Mouse (Mus musculus): ENCODE results near the gene Cand2. TPM values are rescaled to one million over a fixed set of nuclear protein-coding genes. Genes with fewer than 3 reads are reported as not detected.

The Cand2 gene
- total RNA-seq, 2 experiments from 2014 or later: 0.17 TPM; not detected in 1

Other genes with a start within 250 kb of the Cand2 start
- 1.0 and 2.9 TPM in 2 replicates for gene Tsen2, start 229.9 kb upstream of the Cand2 start, total RNA-seq (2015; ENCODE audit: low replicate concordance)
- 1.3 and 4.0 TPM in 2 replicates for gene Tsen2, start 229.9 kb upstream of the Cand2 start, total RNA-seq (2017; ENCODE audit: low replicate concordance)
- gene Mkrn2os, start 182.0 kb upstream of the Cand2 start, total RNA-seq (2015; ENCODE audit: low replicate concordance): not detected in 2 replicates
- not detected in 2 replicates for gene Mkrn2os, start 182.0 kb upstream of the Cand2 start, total RNA-seq (2017; ENCODE audit: low replicate concordance)
- 0.58 and 0.84 TPM in 2 replicates for gene Mkrn2, start 172.6 kb upstream of the Cand2 start, total RNA-seq (2015; ENCODE audit: low replicate concordance)
- gene Mkrn2, start 172.6 kb upstream of the Cand2 start, total RNA-seq (2017; ENCODE audit: low replicate concordance): 0.84 and 6.6 TPM in 2 replicates
- gene Raf1, start 97.9 kb upstream of the Cand2 start, total RNA-seq (2015; ENCODE audit: low replicate concordance): 28.4 and 44.7 TPM in 2 replicates
- gene Raf1, start 97.9 kb upstream of the Cand2 start, total RNA-seq (2017; ENCODE audit: low replicate concordance): 19.2 and 36.5 TPM in 2 replicates
- gene Tmem40, start 12.1 kb upstream of the Cand2 start, total RNA-seq (2015; ENCODE audit: low replicate concordance): 1.7 and 10.2 TPM in 2 replicates
- gene Tmem40, start 12.1 kb upstream of the Cand2 start, total RNA-seq (2017; ENCODE audit: low replicate concordance): 7.4 and 10.6 TPM in 2 replicates
- 738 and 1,031 TPM in 2 replicates for gene Rpl32, start 34.2 kb downstream of the Cand2 start, total RNA-seq (2015; ENCODE audit: low replicate concordance)
- 502 and 613 TPM in 2 replicates for gene Rpl32, start 34.2 kb downstream of the Cand2 start, total RNA-seq (2017; ENCODE audit: low replicate concordance)
- not detected in 2 replicates for gene Efcab12, start 63.9 kb downstream of the Cand2 start, total RNA-seq (2015; ENCODE audit: low replicate concordance)
- not detected in 2 replicates for gene Efcab12, start 63.9 kb downstream of the Cand2 start, total RNA-seq (2017; ENCODE audit: low replicate concordance)
- 1.7 and 2.7 TPM in 2 replicates for gene Mbd4, start 78.8 kb downstream of the Cand2 start, total RNA-seq (2015; ENCODE audit: low replicate concordance)
- gene Mbd4, start 78.8 kb downstream of the Cand2 start, total RNA-seq (2017; ENCODE audit: low replicate concordance): 9.9 and 13.4 TPM in 2 replicates
- 0.42 TPM in 1 of 2 replicates, not detected in the other for gene Ift122, start 78.9 kb downstream of the Cand2 start, total RNA-seq (2015; ENCODE audit: low replicate concordance)
- gene Ift122, start 78.9 kb downstream of the Cand2 start, total RNA-seq (2017; ENCODE audit: low replicate concordance): 3.7 TPM in 1 of 2 replicates, not detected in the other
- gene Rho, start 157.2 kb downstream of the Cand2 start, total RNA-seq (2015; ENCODE audit: low replicate concordance): not detected in 2 replicates
- 0.09 TPM in 1 of 2 replicates, not detected in the other for gene Rho, start 157.2 kb downstream of the Cand2 start, total RNA-seq (2017; ENCODE audit: low replicate concordance)
- not detected in 2 replicates for gene H1foo, start 170.4 kb downstream of the Cand2 start, total RNA-seq (2015; ENCODE audit: low replicate concordance)
- not detected in 2 replicates for gene H1foo, start 170.4 kb downstream of the Cand2 start, total RNA-seq (2017; ENCODE audit: low replicate concordance)
- gene Plxnd1, start 220.5 kb downstream of the Cand2 start, total RNA-seq (2015; ENCODE audit: low replicate concordance): 10.0 and 55.1 TPM in 2 replicates
- 11.8 and 18.1 TPM in 2 replicates for gene Plxnd1, start 220.5 kb downstream of the Cand2 start, total RNA-seq (2017; ENCODE audit: low replicate concordance)

All from erythroblast, adult 5-6 weeks (primary cell).